Mouse (Mus musculus): ENCODE data around the gene Stk32c. TPM values are rescaled to one million over a fixed set of nuclear protein-coding genes. Genes with fewer than 3 reads are reported as not detected.

The Stk32c gene
- polyA plus RNA-seq (2016; fragmentation: Nextera tagmentation; extraction: Ambion mirVana), result 0.22 and 0.35 TPM in 2 replicates

DNA sequence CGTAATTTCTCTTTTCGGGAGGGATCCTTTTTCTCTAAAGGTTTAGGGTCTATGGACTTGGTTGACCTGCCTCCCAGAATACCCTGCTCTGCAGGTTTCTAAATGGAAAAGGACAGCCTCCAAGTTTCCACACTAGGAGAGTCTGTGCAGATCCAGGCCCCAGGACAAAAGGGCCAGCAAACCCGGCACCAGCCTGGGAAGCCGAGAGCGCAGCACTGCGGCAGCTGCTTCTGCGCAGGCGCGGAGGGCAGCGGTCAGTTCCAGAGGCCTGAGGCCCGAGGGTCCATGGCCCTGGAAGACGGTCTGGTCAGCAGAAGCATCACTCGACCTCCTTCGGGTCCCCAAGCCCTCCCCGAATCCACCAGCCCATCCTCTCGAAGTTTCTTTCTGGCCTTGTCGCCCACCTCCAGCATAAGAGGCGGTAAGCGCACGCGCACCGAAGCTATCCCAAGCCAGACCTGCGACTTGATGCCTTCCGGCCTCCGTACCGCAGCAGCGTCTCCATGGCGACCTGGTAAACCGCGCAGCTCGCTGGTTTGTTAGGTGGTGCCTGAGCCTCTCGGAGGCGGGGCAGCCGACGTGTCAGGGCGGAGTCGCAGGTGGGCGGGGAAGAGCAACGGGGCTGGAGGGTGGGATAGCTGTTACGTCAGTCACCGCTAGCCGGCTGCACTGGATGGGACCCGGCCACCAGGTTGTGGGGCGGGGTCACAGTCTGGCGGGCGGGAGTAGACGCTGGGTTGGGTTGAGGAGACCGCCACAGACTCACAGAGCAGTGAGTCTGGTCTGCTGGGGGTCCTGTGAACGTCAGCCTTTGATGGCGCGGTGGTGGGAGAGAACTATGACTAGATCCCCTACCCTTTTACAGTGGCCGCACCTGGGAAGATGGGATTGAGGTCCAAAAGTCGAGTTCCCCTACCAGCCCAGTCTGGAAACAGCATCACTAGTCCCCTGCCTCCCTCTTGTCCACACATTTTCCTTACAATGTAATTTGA, at the start of gene Stk32c, which contains the start of gene Lrrc27:
Gene Stk32c (minus strand): TSS at position 554 of the 992 bp plus-strand sequence.
Gene Lrrc27 (plus strand): TSS at position 235 of the 992 bp plus-strand sequence.
- no peaks in the 10 kb centered on the region for H3K27me3 ChIP-seq (ENCODE audit: low read depth, poor library complexity, severe bottlenecking)
- peak within 1 kb of the TSS; percentile 68 for H3K4me3 ChIP-seq
- no peaks in the 10 kb centered on the region for H3K9me3 ChIP-seq (replicated peaks)
- H3K4me1 ChIP-seq, result peaks cover 25% of the 10 kb centered on the region
- WGBS, result 3% methylated on average over 53 of the region's 53 CpGs
- peak within 1 kb of the TSS; percentile 97 for H3K27ac ChIP-seq (replicated peaks)
- H3K36me3 ChIP-seq, result no peaks in the 10 kb centered on the region
- peak; percentile 100 for DNase-seq (ENCODE audit: low spot score)

GRCm38 (mm10) chr7:139257752-139258542, 44.8 kb upstream of the Stk32c start:
- peaks cover 18% of the 10 kb centered on the region for H3K36me3 ChIP-seq
- H3K9me3 ChIP-seq (replicated peaks), result 0 out of 2 replicates have a peak, but pooled peaks cover 2% of the 10 kb centered on the region
- 82% methylated on average over 10 of the region's 10 CpGs for WGBS
- H3K4me1 ChIP-seq, result no peaks in the 10 kb centered on the region
- no peak for DNase-seq (ENCODE audit: low spot score)
- no peak overlapping the region for H3K4me3 ChIP-seq
- peaks cover under 1% of the 10 kb centered on the region; the same call in 1 of the 2 replicates for H3K27me3 ChIP-seq (ENCODE audit: low read depth, poor library complexity, severe bottlenecking)
- H3K27ac ChIP-seq (replicated peaks), result no peak overlapping the region

- no peak for DNase-seq (ENCODE audit: low spot score)
- peaks cover 32% of the 10 kb centered on the region for H3K27me3 ChIP-seq (ENCODE audit: low read depth, poor library complexity, severe bottlenecking)
- no peak overlapping the region for H3K4me3 ChIP-seq
- H3K36me3 ChIP-seq, result peaks cover 18% of the 10 kb centered on the region
- H3K9me3 ChIP-seq (replicated peaks), result no peaks in the 10 kb centered on the region
- H3K4me1 ChIP-seq, result peaks cover 10% of the 10 kb centered on the region
- no peak overlapping the region for H3K27ac ChIP-seq (replicated peaks)
- 87% methylated on average over 5 of the region's 5 CpGs for WGBS
These were observed 41.5 kb upstream of the Stk32c start for GRCm38 (mm10) chr7:139254626-139255025.

DNA sequence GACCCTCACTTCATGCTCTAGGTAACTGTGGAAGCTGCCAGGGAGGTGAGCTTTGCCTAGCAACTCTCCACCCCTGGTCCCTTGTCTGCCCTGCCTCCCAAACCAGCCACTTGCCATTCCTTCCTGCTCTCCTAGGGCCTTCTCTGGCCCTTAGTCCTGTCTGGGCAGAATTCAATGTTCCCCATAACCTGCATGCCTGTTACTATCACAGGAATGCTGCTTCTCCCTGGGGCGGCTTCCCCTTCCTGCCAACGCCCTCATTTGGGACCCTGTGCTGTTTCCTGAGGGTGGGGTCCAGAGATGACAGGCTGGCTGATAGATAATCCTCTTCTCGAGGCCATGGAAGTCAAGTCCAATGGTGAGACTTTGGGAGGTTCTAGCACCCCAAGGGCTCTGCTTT, 40.4 kb upstream of the Stk32c start:
- no peak overlapping the region for H3K27ac ChIP-seq (replicated peaks)
- no peaks in the 10 kb centered on the region for H3K9me3 ChIP-seq (replicated peaks)
- no peak overlapping the region for H3K4me3 ChIP-seq
- 78% methylated on average over 3 of the region's 3 CpGs for WGBS
- peaks cover 18% of the 10 kb centered on the region for H3K36me3 ChIP-seq
- DNase-seq (ENCODE audit: low spot score), result no peak
- peaks cover 22% of the 10 kb centered on the region for H3K4me1 ChIP-seq
- peaks cover 43% of the 10 kb centered on the region for H3K27me3 ChIP-seq (ENCODE audit: low read depth, poor library complexity, severe bottlenecking)

GRCm38 (mm10) chr7:139252986-139253385, 39.9 kb upstream of the Stk32c start:
- no peak for DNase-seq (ENCODE audit: low spot score)
- no peak overlapping the region for H3K4me3 ChIP-seq
- H3K27me3 ChIP-seq (ENCODE audit: low read depth, poor library complexity, severe bottlenecking), result peaks cover 48% of the 10 kb centered on the region
- H3K36me3 ChIP-seq, result peaks cover 18% of the 10 kb centered on the region
- 82% methylated on average over 9 of the region's 9 CpGs for WGBS
- peaks cover 25% of the 10 kb centered on the region for H3K4me1 ChIP-seq
- no peak overlapping the region for H3K27ac ChIP-seq (replicated peaks)
- no peaks in the 10 kb centered on the region for H3K9me3 ChIP-seq (replicated peaks)

DNA sequence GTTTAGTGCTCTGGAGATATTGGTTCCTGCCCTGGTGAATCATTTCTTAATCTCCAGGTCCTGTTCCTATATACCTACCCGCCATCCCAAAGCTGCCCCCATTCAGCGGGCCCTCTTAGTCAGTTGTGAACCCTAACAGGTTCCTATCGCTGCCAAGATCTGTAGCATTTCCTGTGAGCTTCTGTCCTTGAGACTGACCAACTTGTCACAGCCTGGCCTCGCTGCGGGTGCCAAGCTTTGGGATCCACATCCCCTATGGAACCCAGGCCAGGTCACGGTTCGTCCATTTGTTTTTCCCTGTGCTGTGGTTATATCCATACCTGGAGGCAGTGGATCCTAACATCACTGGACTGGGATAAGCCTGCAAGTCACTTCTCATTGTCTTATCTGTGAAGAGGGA, 39.5 kb upstream of the Stk32c start:
- peaks cover 30% of the 10 kb centered on the region for H3K4me1 ChIP-seq
- H3K4me3 ChIP-seq, result no peak overlapping the region
- 89% methylated on average over 7 of the region's 7 CpGs for WGBS
- peaks cover 18% of the 10 kb centered on the region for H3K36me3 ChIP-seq
- no peak overlapping the region for H3K27ac ChIP-seq (replicated peaks)
- no peaks in the 10 kb centered on the region for H3K9me3 ChIP-seq (replicated peaks)
- peaks cover 52% of the 10 kb centered on the region for H3K27me3 ChIP-seq (ENCODE audit: low read depth, poor library complexity, severe bottlenecking)
- no peak for DNase-seq (ENCODE audit: low spot score)

GRCm38 (mm10) chr7:139251881-139252301, 38.8 kb upstream of the Stk32c start:
- DNase-seq (ENCODE audit: low spot score), result no peak

GRCm38 (mm10) chr7:139249406-139250210, 36.5 kb upstream of the Stk32c start:
- Histone ChIP-seq H3K9me3 (replicated peaks) (no peaks in the 10 kb centered on the region), H3K27ac (replicated peaks) (no peak overlapping the region), H3K36me3 (no peaks in the 10 kb centered on the region), H3K4me3 (peak overlapping the region; percentile 75), H3K4me1 (peaks cover 42% of the 10 kb centered on the region), H3K27me3 (ENCODE audit: low read depth, poor library complexity, severe bottlenecking) (peaks cover 82% of the 10 kb centered on the region)
- no peak for DNase-seq (ENCODE audit: low spot score)
- 47% methylated on average over 7 of the region's 7 CpGs for WGBS

More at GRCm38 (mm10) chr7:139251881-139252301, 38.8 kb upstream of the Stk32c start:
- peaks cover 18% of the 10 kb centered on the region for H3K36me3 ChIP-seq
- H3K4me1 ChIP-seq, result peaks cover 36% of the 10 kb centered on the region
- WGBS, result 77% methylated on average over 5 of the region's 5 CpGs
- H3K4me3 ChIP-seq, result no peak overlapping the region
- no peaks in the 10 kb centered on the region for H3K9me3 ChIP-seq (replicated peaks)
- no peak overlapping the region for H3K27ac ChIP-seq (replicated peaks)
- H3K27me3 ChIP-seq (ENCODE audit: low read depth, poor library complexity, severe bottlenecking), result peaks cover 59% of the 10 kb centered on the region

GRCm38 (mm10) chr7:139248615-139249405, 35.7 kb upstream of the Stk32c start:
- 2% methylated on average over 45 of the region's 45 CpGs for WGBS
- H3K4me3 ChIP-seq, result peak overlapping the region; percentile 75
- H3K36me3 ChIP-seq, result no peaks in the 10 kb centered on the region
- H3K4me1 ChIP-seq, result peaks cover 42% of the 10 kb centered on the region
- no peak for DNase-seq (ENCODE audit: low spot score)
- H3K27me3 ChIP-seq (ENCODE audit: low read depth, poor library complexity, severe bottlenecking), result peaks cover 90% of the 10 kb centered on the region
- H3K27ac ChIP-seq (replicated peaks), result peak overlapping the region; percentile 90
- no peaks in the 10 kb centered on the region for H3K9me3 ChIP-seq (replicated peaks)

- H3K9me3 ChIP-seq (replicated peaks), result no peaks in the 10 kb centered on the region
- H3K4me3 ChIP-seq, result peak within 1 kb of the TSS; percentile 75
- peaks cover 93% of the 10 kb centered on the region for H3K27me3 ChIP-seq (ENCODE audit: low read depth, poor library complexity, severe bottlenecking)
- WGBS, result under 1% methylated on average over 72 of the region's 72 CpGs
- H3K36me3 ChIP-seq, result no peaks in the 10 kb centered on the region
- peaks cover 44% of the 10 kb centered on the region for H3K4me1 ChIP-seq
- peak; percentile 81 for DNase-seq (ENCODE audit: low spot score)
- peak within 1 kb of the TSS; percentile 90 for H3K27ac ChIP-seq (replicated peaks)
These were observed 34.9 kb upstream of the Stk32c start, which contains the start of gene Pwwp2b for GRCm38 (mm10) chr7:139247881-139248614. Pwwp2b (plus strand) TSS chr7:139248482.
